Mouse (Mus musculus) C2C12 (cell line): ENCODE data around the gene Adamts12.

Source experiments
- CTCF ChIP-seq: IDR thresholded peaks from one replicate; pipeline ENCODE4 v1.5.1; 2011; ENCODE audit not compliant: control insufficient read depth, insufficient read depth, insufficient read length
- FOSL1 ChIP-seq: IDR thresholded peaks from one replicate; pipeline ENCODE4 v1.8.0; 2011; ENCODE audit warnings: mild to moderate bottlenecking, low read length; ENCODE audit not compliant: poor library complexity, insufficient read depth, severe bottlenecking
- MAX ChIP-seq: IDR thresholded peaks from one replicate; pipeline ENCODE4 v1.6.1; 2011; ENCODE audit warnings: mild to moderate bottlenecking, control low read depth
- MYOD1 ChIP-seq: IDR thresholded peaks from one replicate; pipeline ENCODE4 v1.6.1; 2011; ENCODE audit warnings: low read depth; ENCODE audit not compliant: control insufficient read depth, insufficient read length
- MYOG ChIP-seq: IDR thresholded peaks from one replicate; pipeline ENCODE4 v1.6.1; 2011; ENCODE audit not compliant: control insufficient read depth, insufficient read length; ENCODE audit errors: extremely low read depth

- TF ChIP-seq CTCF = no peak
- TF ChIP-seq MYOG = no peak
- TF ChIP-seq MAX = no peak
- no peak for TF ChIP-seq FOSL1
- no peak for TF ChIP-seq MYOD1
Measured at GRCm38 (mm10) chr15:11054440-11055080, 10.0 kb upstream of the Adamts12 start.
